Comparison of ENCODE assay signal across 14 mouse cellular contexts in the genomic region with DNA sequence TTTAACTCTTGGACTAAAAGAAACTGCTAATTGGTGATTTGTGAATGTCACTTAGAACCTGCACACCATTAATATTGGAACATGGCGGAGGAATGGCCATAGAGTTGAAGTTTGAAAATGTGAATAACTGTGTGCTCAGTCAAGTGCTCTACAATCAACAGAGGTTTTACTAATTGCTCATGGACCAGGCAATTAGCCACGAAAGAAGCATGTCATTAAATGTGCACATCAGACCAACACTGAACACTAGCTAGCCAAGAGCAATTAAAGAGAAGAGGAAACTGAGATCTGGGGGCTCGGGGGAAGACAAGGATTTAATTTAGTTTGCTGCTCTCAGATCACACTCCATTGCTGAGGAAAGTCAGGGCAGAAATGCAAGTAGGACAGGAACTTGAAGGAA.
"Had no signal": no experiment of that assay in that cellular context is flagged by ENCODE, and none has a peak within 500 bp of the region (broad histone marks: within the 10 kb centered on the region; RNA-seq: fewer than 3 reads in every experiment).

No protein-coding gene starts in this region.

- H3K27me3 ChIP-seq: liver, embryonic 13.5 days; neural tube, embryonic 13.5 days had no signal

- H3K4me1 ChIP-seq: liver, embryonic 13.5 days; neural tube, embryonic 13.5 days had no signal

- H3K4me2 ChIP-seq: liver, embryonic 13.5 days; midbrain, embryonic 11.5 days; neural tube, embryonic 13.5 days had no signal

- DNase-seq: kidney, postnatal 25 days; layer of hippocampus, postnatal 36 days; liver, embryonic 13.5 days; lung, adult 2 months; lung, postnatal 14 days; lung, postnatal 4 days; thymus, adult 18-20 months; thymus, postnatal 36 days had no signal

- H3K9ac ChIP-seq: liver, embryonic 13.5 days; neural tube, embryonic 13.5 days had no signal

- H3K27ac ChIP-seq: kidney, postnatal 0 days; left cerebral cortex, adult 2 months; liver, embryonic 13.5 days; neural tube, embryonic 13.5 days had no signal

- H3K9me3 ChIP-seq: neural tube, embryonic 13.5 days had no signal

- H3K36me3 ChIP-seq: liver, embryonic 13.5 days; neural tube, embryonic 13.5 days had no signal

- ATAC-seq: midbrain, embryonic 16.5 days had no signal

- H3K4me3 ChIP-seq: left cerebral cortex, adult 2 months; liver, embryonic 13.5 days; myocyte; neural tube, embryonic 13.5 days had no signal
